Mouse (Mus musculus) cerebellum, postnatal 36 days (tissue): ENCODE measurements at regions not wholly inside any gene's neighbourhood (a gene's known extent, or its start where the extent isn't known, plus 50 kb on each side); places are given as distances from the start of the nearest gene placed in this dataset.
A peak's percentile ranks its signal among the peaks of the same experiment; 100 is the strongest.

Experiments used
- DNase-seq, 2 experiments: peaks; one replicate each; pipeline ENCODE4 v3.0.0; 2021 to 2022; ENCODE audit warnings: mixed read lengths in 2 of 2

- DNase-seq = peak; percentile 91 to 94
These were observed 203.5 kb downstream of the Icos start for GRCm38 (mm10) chr1:61181099-61181821.

- no peak for DNase-seq
These were observed 209.8 kb downstream of the Icos start for GRCm38 (mm10) chr1:61187381-61188100.

GRCm38 (mm10) chr1:61190921-61191320 is 213.2 kb downstream of the Icos start:
- DNase-seq = no peak

- no peak for DNase-seq
These were observed 220.9 kb downstream of the Icos start for GRCm38 (mm10) chr1:61198549-61199062.

DNA sequence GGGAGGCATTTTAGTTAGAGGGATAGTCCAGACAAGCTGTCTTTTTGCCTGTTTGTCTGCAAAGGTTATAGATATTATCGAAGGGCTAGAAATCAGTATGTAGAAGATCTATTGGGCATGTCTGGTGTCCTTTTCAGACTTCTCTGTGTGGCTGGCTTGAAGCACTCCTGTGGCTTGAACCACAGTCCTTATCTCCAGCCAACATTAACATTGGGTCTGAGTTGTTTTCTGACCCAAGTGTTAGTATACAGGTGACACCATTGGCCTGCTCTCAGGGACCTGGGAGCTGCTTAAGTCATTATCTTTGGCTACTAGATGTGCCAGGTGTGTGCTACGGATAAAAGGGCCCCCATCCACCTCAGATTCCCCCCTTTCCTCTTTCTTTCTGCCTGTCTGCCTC is 223.3 kb downstream of the Icos start:
- DNase-seq = no peak

DNA sequence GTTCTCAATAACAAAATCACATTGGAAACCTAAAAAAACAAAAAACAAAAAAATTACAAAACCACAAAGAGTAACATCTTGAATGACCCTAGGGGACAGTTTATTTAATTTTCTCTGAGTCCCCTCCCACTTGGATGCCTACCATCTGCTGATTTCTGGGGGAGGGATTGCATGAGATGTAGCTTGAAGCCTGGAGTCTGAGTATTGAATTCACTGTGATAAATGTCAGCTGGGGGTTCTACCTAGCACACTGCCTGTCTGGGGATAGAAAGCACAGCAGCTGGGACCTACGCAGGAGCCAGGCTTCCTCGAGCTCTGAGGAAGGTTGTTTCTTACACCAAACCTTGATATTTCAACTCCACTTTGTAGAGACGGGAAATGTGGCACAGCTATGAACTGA is 224.4 kb downstream of the Icos start:
- DNase-seq = no peak

GRCm38 (mm10) chr1:61203170-61203569 is 225.4 kb downstream of the Icos start:
- peak; percentile 34 to 47 for DNase-seq

GRCm38 (mm10) chr1:61203612-61204011 is 225.9 kb downstream of the Icos start:
- DNase-seq = no peak

GRCm38 (mm10) chr1:61205137-61205536 is 227.4 kb downstream of the Icos start:
- DNase-seq = no peak

DNA sequence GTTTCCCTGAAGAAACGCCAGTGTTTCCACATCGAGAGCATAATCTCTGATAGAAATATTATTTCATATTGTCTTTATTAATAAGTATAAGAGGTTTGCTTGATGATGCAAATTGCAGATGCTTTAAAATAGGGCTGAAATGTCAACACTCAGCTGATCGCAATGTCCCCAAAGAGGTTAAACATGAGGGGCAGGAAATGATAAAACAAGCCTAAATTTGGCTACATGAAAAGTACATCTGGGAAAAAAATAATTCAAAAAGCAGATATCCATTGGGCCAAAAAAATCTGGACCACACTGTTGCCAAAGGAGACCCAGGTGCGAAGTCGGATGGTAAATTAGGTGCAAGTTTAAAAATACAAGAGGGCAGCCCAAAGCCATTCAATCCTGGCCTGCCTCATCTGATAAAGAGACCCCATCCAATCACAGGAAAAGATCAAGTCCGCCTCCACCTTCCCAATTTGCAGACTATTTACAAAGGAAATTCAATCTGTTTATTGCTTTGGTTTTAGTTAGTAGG is 229.2 kb downstream of the Icos start:
- no peak for DNase-seq

DNA sequence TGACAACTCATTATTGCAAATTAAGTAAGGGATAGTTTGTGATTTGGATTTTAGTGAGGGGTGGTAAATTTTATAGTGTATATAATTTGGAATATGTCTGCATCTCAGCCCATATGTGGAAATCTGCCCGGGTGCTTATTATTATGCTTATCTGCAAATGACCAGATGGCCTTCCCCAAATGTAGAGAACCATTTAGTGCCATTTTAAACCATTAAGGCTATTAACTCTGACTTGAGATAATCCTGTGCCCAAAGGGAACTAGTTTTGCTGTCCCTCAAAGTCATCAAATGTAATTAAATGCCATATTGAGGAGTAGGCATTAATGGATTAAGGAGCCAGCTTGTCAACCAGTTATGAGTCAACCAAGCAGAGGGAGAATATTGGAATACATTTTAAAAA is 230.7 kb downstream of the Icos start:
- DNase-seq = no peak

DNA sequence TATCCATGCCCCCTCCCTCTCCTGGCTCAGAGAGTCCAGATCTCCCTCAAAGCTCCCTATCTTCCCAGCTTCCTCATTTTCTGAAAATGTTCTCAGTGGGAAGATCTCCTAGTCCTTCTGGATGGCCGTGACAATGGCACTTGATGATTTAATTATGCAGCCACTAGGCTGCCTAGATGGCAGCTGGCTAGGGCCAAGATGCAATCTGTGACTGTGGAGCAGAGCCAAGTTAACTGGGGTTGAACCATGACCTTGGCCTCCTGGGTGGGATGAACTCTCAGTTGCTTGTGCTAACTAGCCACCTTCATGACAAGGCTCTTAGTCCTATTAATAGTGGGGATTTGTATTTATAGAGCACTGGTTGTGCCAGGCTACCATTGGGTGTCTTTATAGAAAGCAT is 243.4 kb downstream of the Icos start:
- DNase-seq = peak; percentile 14 to 15

GRCm38 (mm10) chr1:61228942-61229341 is 251.2 kb downstream of the Icos start:
- no peak for DNase-seq

DNA sequence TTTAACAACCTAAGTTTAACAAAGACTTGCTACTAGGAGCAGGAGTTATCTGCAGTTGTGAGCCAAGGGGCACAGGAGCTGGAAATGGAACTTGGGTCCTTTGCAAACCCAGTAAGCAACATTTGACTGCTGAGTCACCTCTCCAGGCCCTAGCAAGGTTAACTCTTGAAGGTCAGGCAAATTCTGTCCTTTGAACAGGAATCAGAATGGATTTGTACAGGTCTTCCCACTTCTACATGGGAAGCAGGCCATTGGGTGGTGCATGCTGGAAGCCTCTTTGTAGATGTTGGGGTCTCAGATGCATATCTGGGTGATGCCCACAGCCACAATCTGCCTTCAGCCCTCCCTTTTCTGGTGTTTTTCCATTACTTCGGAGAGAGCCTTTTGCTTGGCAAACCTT is 255.3 kb downstream of the Icos start:
- no peak for DNase-seq

- no peak for DNase-seq
These were observed 256.0 kb downstream of the Icos start for GRCm38 (mm10) chr1:61233476-61234297.

- no peak for DNase-seq
These were observed 256.6 kb downstream of the Icos start for GRCm38 (mm10) chr1:61234298-61234682.

GRCm38 (mm10) chr1:61236511-61236910 is 258.8 kb downstream of the Icos start:
- DNase-seq = no peak

DNA sequence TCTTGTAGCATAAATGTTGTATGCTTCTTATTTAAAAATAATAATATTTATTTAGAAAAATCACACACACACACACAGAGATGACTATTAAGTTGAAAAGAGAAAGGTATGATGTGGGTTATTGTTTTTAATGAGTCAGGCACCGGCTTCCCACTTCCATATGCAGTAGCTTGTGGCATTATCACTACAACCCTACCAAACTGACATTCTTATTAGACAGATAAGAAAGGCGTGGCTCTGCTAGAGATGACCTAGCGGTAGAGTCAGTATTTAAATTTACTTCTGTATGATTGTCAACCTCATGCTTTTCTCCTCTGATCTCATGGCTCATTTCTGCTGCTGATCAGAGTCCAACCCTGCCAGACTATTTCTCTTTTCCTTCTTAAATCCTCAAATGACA is 260.9 kb downstream of the Icos start:
- DNase-seq = no peak

DNA sequence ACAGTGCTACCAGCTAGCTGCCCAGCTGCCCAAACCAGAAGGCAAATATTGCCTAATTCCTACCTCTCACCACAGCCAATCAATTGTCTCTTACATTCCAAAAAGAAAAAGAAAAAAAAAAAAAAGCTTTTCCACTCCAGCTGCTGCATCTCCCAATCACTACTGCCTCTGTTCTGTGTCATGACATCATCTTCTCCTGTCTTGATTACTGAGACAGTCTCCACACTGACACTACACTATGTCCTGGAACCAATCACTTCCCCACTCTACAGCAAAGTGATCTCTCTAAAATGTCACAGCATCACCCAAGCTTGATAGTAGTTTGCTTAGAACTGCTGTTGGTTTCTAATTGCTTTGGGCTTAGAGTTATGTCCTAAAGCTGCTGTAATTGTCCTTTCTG is 279.8 kb downstream of the Icos start:
- DNase-seq = no peak

- DNase-seq = no peak
These were observed 285.7 kb downstream of the Icos start for GRCm38 (mm10) chr1:61263466-61263865.

- no peak for DNase-seq
These were observed 288.0 kb downstream of the Icos start for GRCm38 (mm10) chr1:61265706-61266127.

DNA sequence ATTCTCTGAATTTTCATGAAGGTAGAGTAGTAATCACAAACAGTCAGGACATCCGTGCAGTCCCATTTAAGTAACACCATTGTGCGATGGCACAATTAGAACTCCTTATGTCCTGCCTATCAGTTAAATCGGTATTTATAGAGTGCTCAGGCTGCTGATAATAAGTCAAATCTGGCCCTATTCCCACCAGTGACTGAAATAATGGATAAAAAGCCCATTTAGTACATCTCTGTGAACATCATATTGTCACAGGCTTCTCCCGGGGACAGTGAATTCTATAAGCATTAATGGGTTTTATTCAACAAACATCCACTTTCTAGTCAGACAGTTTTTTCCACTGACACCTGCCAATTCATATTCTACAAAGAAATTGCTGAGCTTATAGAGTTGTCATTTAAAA is 296.1 kb downstream of the Icos start:
- DNase-seq = no peak

GRCm38 (mm10) chr1:61274244-61274643 is 296.5 kb downstream of the Icos start:
- DNase-seq = no peak
